Mouse (Mus musculus): Measurements from ENCODE around the gene Cisd2. TPM values are rescaled to one million over a fixed set of nuclear protein-coding genes. Genes with fewer than 3 reads are reported as not detected.

Gene Cisd2
- polyA plus RNA-seq, 2 experiments = 16.5 to 22.3 TPM

- Histone ChIP-seq H3K27ac (no peak overlapping the region), H3K4me1 (replicated peaks; ENCODE audit: control insufficient read depth in 2 of 2, insufficient read depth in 2 of 2, low read length in 1 of 2) (no peaks in the 10 kb centered on the region), H3K9me3 (ENCODE audit: control insufficient read depth, low read length) (no peaks in the 10 kb centered on the region), H3K4me2 (ENCODE audit: low read depth) (no peak overlapping the region), H3K9ac (replicated peaks) (no peak overlapping the region), H3K36me3 (replicated peaks; ENCODE audit: control insufficient read depth, insufficient read depth, low read depth) (no peaks in the 10 kb centered on the region), H3K27me3 (ENCODE audit: control insufficient read depth, insufficient read depth, low read length) (no peaks in the 10 kb centered on the region), H3K4me3 (ENCODE audit: insufficient read depth in 1 of 2, low read depth in 2 of 2, low read length in 2 of 2) (no peak overlapping the region)
- DNase-seq (ENCODE audit: low read depth in 3 of 3, low spot score in 3 of 3) (no peak), ATAC-seq (ENCODE audit: insufficient read depth) (no peak)
- TF ChIP-seq CTCF (IDR thresholded peaks at IDR 0.05; ENCODE audit: low read depth) (no peak), EP300 (IDR thresholded peaks at IDR 0.05; ENCODE audit: low read depth) (no peak)
- WGBS (ENCODE audit: insufficient replicate concordance) = 55% methylated on average over 3 of the region's 3 CpGs
These were observed 47.9 kb downstream of the Cisd2 start for GRCm38 (mm10) chr3:135375836-135376235.

GRCm38 (mm10) chr3:135357394-135357793 lies 66.3 kb downstream of the Cisd2 start:
- Histone ChIP-seq H3K9ac (replicated peaks) (no peak overlapping the region), H3K4me1 (replicated peaks; ENCODE audit: control insufficient read depth in 2 of 2, insufficient read depth in 2 of 2, low read length in 1 of 2) (no peaks in the 10 kb centered on the region), H3K36me3 (replicated peaks; ENCODE audit: control insufficient read depth, insufficient read depth, low read depth) (no peaks in the 10 kb centered on the region), H3K4me3 (ENCODE audit: insufficient read depth in 1 of 2, low read depth in 2 of 2, low read length in 2 of 2) (no peak overlapping the region), H3K9me3 (ENCODE audit: control insufficient read depth, low read length) (no peaks in the 10 kb centered on the region), H3K27me3 (ENCODE audit: control insufficient read depth, insufficient read depth, low read length) (no peaks in the 10 kb centered on the region), H3K27ac (no peak overlapping the region), H3K4me2 (ENCODE audit: low read depth) (no peak overlapping the region)
- WGBS (ENCODE audit: insufficient replicate concordance) = 54% methylated on average over 4 of the region's 4 CpGs
- no peak for DNase-seq (ENCODE audit: low read depth in 3 of 3, low spot score in 3 of 3)
- no peak for ATAC-seq (ENCODE audit: insufficient read depth)
- TF ChIP-seq CTCF (IDR thresholded peaks at IDR 0.05; ENCODE audit: low read depth) (no peak), EP300 (IDR thresholded peaks at IDR 0.05; ENCODE audit: low read depth) (no peak)

Other genes with a start within 250 kb of the Cisd2 start
- 9.2 and 24.2 TPM in 2 replicates for gene Cenpe, start 211.4 kb downstream of the Cisd2 start, polyA plus RNA-seq (2012; rRNA removed)
- 22.0 and 22.9 TPM in 2 replicates for gene Cenpe, start 211.4 kb downstream of the Cisd2 start, polyA plus RNA-seq (2014; fragmentation: Nextera tagmentation; extraction: Ambion mirVana)
- 0.14 and 0.26 TPM in 2 replicates for gene Bdh2, start 142.7 kb downstream of the Cisd2 start, polyA plus RNA-seq (2012; rRNA removed)
- 0.41 and 0.61 TPM in 2 replicates for gene Bdh2, start 142.7 kb downstream of the Cisd2 start, polyA plus RNA-seq (2014; fragmentation: Nextera tagmentation; extraction: Ambion mirVana)
- gene Slc9b2, start 116.2 kb downstream of the Cisd2 start, polyA plus RNA-seq (2012; rRNA removed) = 0.02 and 0.04 TPM in 2 replicates
- 0.22 and 0.40 TPM in 2 replicates for gene Slc9b2, start 116.2 kb downstream of the Cisd2 start, polyA plus RNA-seq (2014; fragmentation: Nextera tagmentation; extraction: Ambion mirVana)
- 0.03 TPM in 2 replicates for gene Slc9b1, start 75.9 kb downstream of the Cisd2 start, polyA plus RNA-seq (2012; rRNA removed)
- not detected in 2 replicates for gene Slc9b1, start 75.9 kb downstream of the Cisd2 start, polyA plus RNA-seq (2014; fragmentation: Nextera tagmentation; extraction: Ambion mirVana)
- 104 and 112 TPM in 2 replicates for gene Ube2d3, start 14.2 kb upstream of the Cisd2 start, polyA plus RNA-seq (2012; rRNA removed)
- 246 and 266 TPM in 2 replicates for gene Ube2d3, start 14.2 kb upstream of the Cisd2 start, polyA plus RNA-seq (2014; fragmentation: Nextera tagmentation; extraction: Ambion mirVana)
- 1.5 and 2.2 TPM in 2 replicates for gene Manba, start 61.7 kb upstream of the Cisd2 start, polyA plus RNA-seq (2012; rRNA removed)
- 4.9 and 5.7 TPM in 2 replicates for gene Manba, start 61.7 kb upstream of the Cisd2 start, polyA plus RNA-seq (2014; fragmentation: Nextera tagmentation; extraction: Ambion mirVana)